Mouse (Mus musculus): ENCODE measurements around the gene Klk4.

- TF ChIP-seq POLR2A (IDR thresholded peaks at IDR 0.05; ENCODE audit: low read depth, low read length) (no peak), CTCF (IDR thresholded peaks at IDR 0.05; ENCODE audit: extremely low read depth, insufficient read length, insufficient replicate concordance, low read depth, low read length) (no peak)
Observed at GRCm38 (mm10) chr7:43851616-43852015, 29.3 kb upstream of the Klk4 start.
